Mouse (Mus musculus) layer of hippocampus, postnatal 14 days (tissue): Measurements from ENCODE around the gene Klf8. TPM values are rescaled to one million over a fixed set of nuclear protein-coding genes. Genes with fewer than 3 reads are reported as not detected.

ENCODE experiments used
- DNase-seq, 2 experiments: peaks; one replicate each; pipeline ENCODE4 v3.0.0; 2021 to 2022; ENCODE audit warnings: low spot score in 2 of 2, mixed read lengths in 1 of 2
- total RNA-seq, 2 experiments: library from RNA; stranded (reverse); gene quantifications; 2 replicates each; pipeline ENCODE4 v1.2.3; 2021

Klf8 gene
- total RNA-seq, 2 experiments from 2014 or later = 6.8 to 7.3 TPM

GRCm38 (mm10) chrX:153433659-153434293 is 196.5 kb downstream of the Klf8 start:
- DNase-seq = peak; percentile 1 to 2

DNA sequence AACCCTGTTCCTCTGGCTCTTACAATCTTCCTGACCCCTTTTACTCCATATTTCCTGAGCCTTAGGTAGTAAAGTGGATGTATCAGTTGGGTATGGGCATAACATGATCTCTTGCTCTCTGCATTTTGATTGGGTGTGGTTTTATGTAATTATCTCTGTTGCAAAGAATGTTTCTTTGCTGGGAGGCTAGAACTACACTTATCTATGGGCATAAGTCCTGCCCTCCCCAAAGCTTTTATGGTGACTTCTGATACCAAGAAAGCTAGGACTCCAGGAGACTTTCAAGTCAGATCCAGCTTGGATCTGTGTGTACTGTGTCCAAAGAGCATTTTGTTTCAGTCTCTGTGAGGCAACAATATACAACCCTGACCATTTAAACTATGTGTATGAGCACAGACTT is 202.3 kb downstream of the Klf8 start:
- no peak for DNase-seq

DNA sequence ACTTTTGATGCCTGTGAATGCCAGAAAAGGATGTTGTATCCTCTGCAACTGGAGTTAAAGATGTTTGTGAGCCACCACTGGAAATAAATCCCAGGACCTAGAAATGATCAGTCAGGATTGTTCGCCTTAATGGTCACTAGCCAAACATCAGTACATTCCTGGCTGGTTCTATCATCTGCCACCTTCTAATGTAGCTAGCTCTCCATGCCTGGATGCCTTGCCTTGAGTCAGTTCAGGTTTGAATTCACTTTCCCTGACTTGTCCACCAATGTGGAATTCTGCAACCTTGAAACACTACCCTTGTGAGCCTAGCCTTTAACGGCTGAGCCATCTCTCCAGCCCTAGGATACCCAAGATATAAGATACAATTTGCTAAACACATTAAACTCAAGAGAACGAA is 202.8 kb downstream of the Klf8 start:
- no peak for DNase-seq

Other genes with a start within 250 kb of the Klf8 start
- gene Usp51, start 231.0 kb upstream of the Klf8 start, total RNA-seq = 1 to 10 TPM; 2.4 to 3.5 TPM
- 10 to 100 TPM; 51.8 to 54.7 TPM for gene Mageh1, start 199.9 kb upstream of the Klf8 start, total RNA-seq
- gene Foxr2, start 118.7 kb upstream of the Klf8 start, total RNA-seq = under 1 TPM; 0.37 to 0.48 TPM
- 100 to 1,000 TPM in 1 of 2 experiments, 10 to 100 TPM in 1; 97.0 to 103 TPM for gene Rragb, start 97.5 kb upstream of the Klf8 start, total RNA-seq